Mouse (Mus musculus) gastrocnemius, adult 2 months (tissue): ENCODE results near the gene Igf2bp3. TPM values are rescaled to one million over a fixed set of nuclear protein-coding genes. Genes with fewer than 3 reads are reported as not detected.
A peak's percentile ranks its signal among the peaks of the same experiment; 100 is the strongest.
"Not testable (repeated sequence)": the region's sequence is repeated elsewhere in the genome, so short reads cannot be mapped to it uniquely, and the experiment has no call there.

Source experiments
- DNase-seq: peaks from one replicate; pipeline ENCODE4 v3.0.0; 2022
- H3K27ac ChIP-seq: fragments of 200-600 bp; 2 replicates; pipeline ENCODE4 v1.8.1; 2022; ENCODE audit warnings: mild to moderate bottlenecking
- H3K4me3 ChIP-seq: fragments of 200-600 bp; 2 replicates; pipeline ENCODE4 v1.8.1; 2022; ENCODE audit warnings: mild to moderate bottlenecking, moderate library complexity
- CTCF ChIP-seq: fragments of 200-600 bp; IDR thresholded peaks from 2 replicates; pipeline ENCODE4 v1.8.1; 2022; ENCODE audit warnings: antibody characterized with exemption, mild to moderate bottlenecking, moderate library complexity
- intact Hi-C: fragments of 180-260 bp; cut with DNase I; formaldehyde crosslinking; loops from one replicate; pipeline ENCODE4 v1.15.1; 2025
- long read RNA-seq, 2 experiments: library from polyadenylated mRNA; stranded (forward); transcript quantifications; one replicate each; pipeline ENCODE4 v2.0.0; 2021
- total RNA-seq, 2 experiments: library from RNA; stranded (reverse); gene quantifications; 2 replicates each; pipeline ENCODE4 v1.2.3; 2021

Igf2bp3 gene
- under 1 TPM; 0.06 to 0.13 TPM for total RNA-seq
- long read RNA-seq, experiment 1, full-length matches to known transcripts: 1 of 7 reads
- long read RNA-seq, experiment 1, partial matches to known transcripts: 0 of 7 reads
- long read RNA-seq, experiment 1, other reads (novel, unspliced or antisense): 6 of 7 reads
- long read RNA-seq, experiment 2, partial matches to known transcripts: 0 of 4 reads
- long read RNA-seq, experiment 2, other reads (novel, unspliced or antisense): 4 of 4 reads

DNA sequence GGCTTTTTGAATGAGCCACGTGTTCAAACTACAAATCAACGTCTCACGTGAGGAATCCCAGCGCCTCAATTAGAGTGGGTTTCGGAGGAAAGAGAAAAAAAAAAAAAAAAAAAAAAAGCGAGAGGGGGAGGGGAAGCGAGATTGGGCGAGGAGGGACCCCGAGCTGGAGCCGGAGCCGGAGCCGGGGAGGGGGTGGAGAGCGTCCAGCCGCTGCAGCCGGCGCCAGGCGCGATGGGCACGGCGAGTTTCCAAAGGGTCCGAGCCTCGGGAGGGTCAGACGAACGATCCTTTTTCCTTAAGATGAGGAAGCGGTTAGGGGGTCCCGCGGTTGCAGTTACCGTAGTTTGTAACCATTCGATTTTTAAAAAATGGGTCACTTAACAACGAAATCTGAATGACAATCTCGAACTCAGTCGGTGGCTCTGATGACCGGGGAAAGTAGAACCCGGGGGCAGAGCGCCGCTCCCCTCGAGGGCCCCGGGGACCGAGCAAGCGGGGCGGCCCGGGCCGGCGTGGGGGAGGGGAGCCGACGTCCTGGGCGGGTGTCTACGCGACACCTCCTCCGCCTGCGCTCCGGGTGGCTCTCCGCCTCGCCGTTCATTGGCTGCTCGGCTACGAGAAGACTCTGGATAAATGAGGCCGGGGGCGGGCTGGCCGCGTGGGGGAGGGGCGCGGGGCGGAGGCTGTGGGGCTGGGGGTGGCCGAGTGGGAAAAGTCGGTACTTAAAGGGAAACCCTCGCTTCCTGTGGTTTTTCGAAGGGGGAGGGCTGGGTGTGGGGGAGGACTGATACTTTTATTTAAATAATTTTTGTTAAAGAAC lies at the start of gene Igf2bp3:
Gene Igf2bp3, minus strand, starts transcription at position 30 of the 820 bp plus-strand sequence.
- H3K4me3 ChIP-seq: peak within 1 kb of the TSS; percentile 75
- no peak within 1 kb of the TSS for H3K27ac ChIP-seq
- TF ChIP-seq CTCF: no peak
- peak; percentile 39 for DNase-seq
- intact Hi-C loops: loop anchor here (5.0 kb wide), 1 partner anchor 102 kb away; the partner anchor contains the start of gene Ccdc126

DNA sequence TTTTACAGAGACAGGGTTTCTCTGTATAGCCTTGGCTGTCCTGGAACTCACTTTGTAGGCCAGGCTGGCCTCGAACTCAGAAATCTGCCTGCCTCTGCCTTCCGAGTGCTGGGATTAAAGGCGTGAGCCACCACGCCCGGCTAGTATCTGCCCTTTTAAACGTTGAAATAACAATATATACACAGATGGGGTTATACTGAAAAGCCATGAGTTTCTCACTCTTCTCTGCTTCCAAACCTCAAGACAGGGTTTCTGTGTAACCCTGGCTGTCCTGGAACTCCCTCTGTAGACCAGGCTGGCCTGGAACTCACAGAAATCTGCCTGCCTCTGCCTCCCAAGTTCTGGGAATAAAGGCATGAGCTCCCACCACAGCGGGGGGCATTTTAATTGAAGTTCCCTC lies 49.7 kb upstream of the Igf2bp3 start:
- DNase-seq: not testable (repeated sequence)
- intact Hi-C loops: loop anchor here (5.0 kb wide), 3 partner anchors 37 to 1908 kb away; partner anchors contain the start of gene Malsu1
- Histone ChIP-seq H3K27ac (peak overlapping the region; percentile 98; the same call in 1 of the 2 replicates), H3K4me3 (peak overlapping the region; percentile 81)

DNA sequence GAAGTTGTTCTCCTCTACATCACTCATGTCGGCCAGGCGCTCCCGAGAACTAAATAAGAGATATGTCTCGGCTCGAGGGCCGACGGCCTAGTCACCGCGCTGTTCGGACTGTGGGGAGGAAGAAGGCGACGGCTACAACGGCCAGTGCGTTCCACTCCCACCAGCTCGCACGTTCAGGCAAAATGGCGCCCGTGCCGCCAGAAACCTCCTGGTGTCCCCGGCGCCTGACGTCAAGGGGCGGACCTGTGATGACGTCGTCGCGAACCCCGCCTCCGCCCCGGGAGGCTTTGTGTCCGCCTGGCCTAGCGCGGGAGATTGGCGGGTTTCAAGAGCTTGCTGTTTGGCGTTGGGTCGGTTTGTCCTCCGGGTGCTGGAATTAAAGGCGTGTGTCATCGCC lies 49.1 kb upstream of the Igf2bp3 start, which contains the start of gene Tra2a:
Gene Tra2a, minus strand, starts transcription at position 187 of the 397 bp plus-strand sequence.
- no peak for TF ChIP-seq CTCF
- peak within 1 kb of the TSS; percentile 81 for H3K4me3 ChIP-seq
- DNase-seq: peak; percentile 98
- intact Hi-C loops: loop anchor here (5.0 kb wide), 3 partner anchors 37 to 1908 kb away; partner anchors contain the start of gene Malsu1
- H3K27ac ChIP-seq: peak within 1 kb of the TSS; percentile 98

DNA sequence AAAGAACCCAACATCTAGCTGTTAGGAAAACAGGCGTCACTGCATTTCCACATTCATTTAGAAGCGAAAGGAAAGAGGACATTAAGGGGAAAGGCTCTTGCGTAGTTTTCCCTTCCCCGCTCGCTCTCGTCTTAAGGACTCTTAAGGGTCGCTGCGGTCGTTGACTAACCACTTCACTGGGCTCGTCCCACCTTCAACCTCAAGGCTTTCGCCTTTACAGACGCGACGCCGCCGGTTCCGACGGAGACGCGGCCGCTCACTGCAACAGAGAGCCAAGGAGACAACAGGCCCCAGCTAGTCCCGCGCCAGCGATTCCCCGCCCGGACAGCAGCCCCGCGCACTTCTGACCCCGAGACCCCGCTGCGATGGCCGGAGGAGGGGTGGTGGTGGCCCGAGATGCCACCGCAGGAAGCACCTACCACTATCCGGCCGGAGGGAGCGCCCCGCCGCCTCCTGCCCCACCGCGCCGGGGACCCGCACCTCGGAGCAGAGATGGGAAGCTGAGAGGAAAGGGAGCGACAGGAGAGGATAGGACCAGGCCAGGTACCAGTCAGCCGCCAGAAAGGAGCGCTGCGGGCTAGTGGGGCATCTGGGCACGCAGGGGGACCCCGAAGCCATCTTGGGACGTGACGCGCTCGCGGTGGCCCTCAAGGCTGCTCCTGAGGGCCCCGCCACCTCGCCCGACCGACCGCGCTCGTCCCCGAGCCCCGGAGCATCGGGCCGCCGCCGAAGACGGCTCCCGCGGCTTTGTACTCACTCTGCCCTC lies 48.5 kb upstream of the Igf2bp3 start:
- DNase-seq: no peak
- TF ChIP-seq CTCF: no peak; the same call in 1 of the 2 replicates
- intact Hi-C loops: loop anchor here (5.0 kb wide), 3 partner anchors 36 to 1909 kb away; partner anchors contain the start of gene Malsu1
- Histone ChIP-seq H3K4me3 (peak overlapping the region; percentile 81), H3K27ac (peak overlapping the region; percentile 98)

DNA sequence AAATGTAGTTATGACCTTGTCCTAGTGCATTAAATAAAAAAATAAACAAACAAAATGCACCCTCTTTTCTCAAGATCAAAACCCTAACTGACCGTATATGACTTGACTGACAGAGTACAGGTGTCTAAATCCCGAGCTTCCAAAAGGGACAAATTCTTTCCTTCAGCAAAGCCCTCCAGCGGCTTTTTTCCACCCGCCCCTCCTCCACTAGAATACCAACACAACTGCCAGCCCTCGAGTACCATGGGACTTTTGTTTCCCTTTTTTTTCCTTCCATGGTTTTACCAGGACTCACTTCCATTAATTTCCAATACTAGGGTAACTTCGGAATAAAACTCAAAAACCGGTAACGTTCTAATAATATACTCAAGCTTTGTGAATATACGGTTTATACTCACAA lies 47.7 kb upstream of the Igf2bp3 start:
- intact Hi-C loops: loop anchor here (5.0 kb wide), 3 partner anchors 35 to 1910 kb away; partner anchors contain the start of gene Malsu1
- Histone ChIP-seq H3K4me3 (peak overlapping the region; percentile 81), H3K27ac (peak overlapping the region; percentile 98)
- TF ChIP-seq CTCF: no peak
- peak; percentile 33 for DNase-seq

DNA sequence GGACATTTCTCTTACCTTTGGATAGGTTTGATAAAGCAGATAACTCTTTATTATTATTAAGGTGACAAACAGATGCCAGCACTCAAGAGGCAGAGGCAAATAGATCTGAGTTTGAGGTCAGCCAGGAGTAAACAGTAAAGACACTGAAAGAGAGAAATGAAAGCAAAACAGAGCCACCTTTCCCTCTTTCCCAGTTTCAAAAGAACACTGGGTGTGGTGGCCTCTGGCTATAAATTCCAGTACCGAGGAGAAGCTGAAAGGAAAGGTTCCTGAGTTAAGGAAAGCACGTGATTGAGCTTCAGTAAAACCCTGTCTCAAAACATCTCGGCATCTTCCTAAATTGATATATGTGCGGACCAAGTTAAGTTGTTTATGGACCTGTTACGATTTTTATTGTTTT lies 45.0 kb upstream of the Igf2bp3 start:
- intact Hi-C loops: loop anchor here (5.0 kb wide), 3 partner anchors 32 to 1913 kb away; partner anchors contain the start of gene Malsu1
- no peak for TF ChIP-seq CTCF
- DNase-seq: no peak
- Histone ChIP-seq H3K4me3 (no peak overlapping the region), H3K27ac (no peak overlapping the region)

DNA sequence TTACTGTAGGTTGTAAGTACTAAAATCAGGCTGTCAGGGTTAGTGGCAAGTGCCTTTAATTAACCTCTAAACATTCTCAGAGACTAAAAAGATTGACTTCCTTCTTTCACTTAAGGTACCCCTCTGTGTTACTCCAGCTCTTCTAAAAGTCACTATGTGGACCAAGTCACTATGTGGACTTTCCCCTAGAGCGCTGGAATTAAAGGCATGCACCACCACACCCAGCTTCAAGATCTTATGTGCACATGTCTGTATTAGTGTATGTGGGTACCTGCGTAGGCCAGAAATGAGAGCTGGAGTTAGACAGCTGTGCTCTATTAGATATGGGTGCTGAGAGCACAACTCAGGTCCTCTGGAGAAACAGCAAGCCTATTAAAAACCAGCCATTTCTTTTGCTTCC lies 43.1 kb upstream of the Igf2bp3 start:
- intact Hi-C loops: no loop called here
- Histone ChIP-seq H3K27ac (no peak overlapping the region), H3K4me3 (no peak overlapping the region)

DNA sequence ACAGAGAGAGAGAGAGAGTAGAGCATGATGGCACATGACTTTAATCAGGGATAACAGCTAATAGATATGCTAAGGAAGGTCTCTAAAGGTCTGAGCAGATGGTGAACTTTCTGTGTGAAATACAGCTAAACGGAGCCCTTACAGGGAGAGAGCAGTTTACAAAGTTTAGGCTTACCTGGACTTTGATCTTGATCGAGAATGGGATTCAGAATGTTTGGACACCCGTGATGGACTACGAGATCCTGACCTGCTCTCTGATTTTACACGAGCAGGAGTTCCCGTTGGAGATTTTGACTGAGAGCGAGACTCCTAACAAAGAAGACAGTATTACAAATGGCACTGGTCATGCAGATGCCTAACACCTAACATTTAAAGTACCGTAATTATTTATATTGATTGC lies 37.5 kb upstream of the Igf2bp3 start:
- intact Hi-C loops: no loop called here
- DNase-seq: no peak
- Histone ChIP-seq H3K4me3 (no peak overlapping the region), H3K27ac (no peak overlapping the region)
- no peak for TF ChIP-seq CTCF

More for the DNA sequence above, 43.1 kb upstream of the Igf2bp3 start:
- no peak for DNase-seq
- TF ChIP-seq CTCF: no peak

DNA sequence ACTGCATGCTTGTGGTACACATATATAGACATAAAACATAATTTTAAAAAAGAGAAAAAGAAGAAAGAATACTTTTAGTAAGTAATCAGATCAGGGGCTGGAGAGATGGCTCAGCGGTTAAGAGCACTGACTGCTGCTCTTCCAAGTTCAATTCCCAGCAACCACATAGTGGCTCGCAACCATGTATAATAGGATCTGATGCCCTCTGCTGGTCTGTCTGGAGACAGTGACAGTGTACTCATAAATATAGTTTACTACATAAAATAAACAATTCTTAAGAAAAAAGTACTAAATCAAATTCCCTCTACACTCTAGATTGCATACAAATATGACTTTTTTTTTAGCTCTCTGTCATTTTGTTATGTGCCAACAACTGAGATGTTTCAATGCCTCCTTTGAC lies 36.4 kb upstream of the Igf2bp3 start:
- peak; percentile 13; the same call in 1 of the 2 replicates for TF ChIP-seq CTCF
- no peak for DNase-seq
- no peak overlapping the region for H3K27ac ChIP-seq

DNA sequence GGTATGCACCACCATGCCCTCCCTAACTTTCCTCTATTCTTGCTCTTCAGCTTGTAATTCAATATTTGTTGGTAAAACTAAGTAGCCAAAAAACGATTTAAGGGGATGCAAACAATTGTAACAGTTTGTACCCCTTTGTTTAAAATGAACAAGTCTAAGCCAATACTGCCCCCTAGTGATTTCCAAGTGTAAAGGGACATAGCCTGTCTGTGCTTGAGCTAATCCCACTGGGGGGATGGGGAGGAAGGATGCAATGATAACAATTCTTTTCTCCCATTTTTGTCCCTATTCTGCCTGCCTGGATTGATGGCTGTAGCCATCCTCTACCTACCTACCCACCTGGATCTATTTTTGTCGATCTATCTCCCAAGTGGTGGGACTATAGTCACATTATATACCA lies 32.5 kb upstream of the Igf2bp3 start:
- TF ChIP-seq CTCF: peak; percentile 76
- Histone ChIP-seq H3K27ac (no peak overlapping the region), H3K4me3 (no peak overlapping the region)
- no peak for DNase-seq
- intact Hi-C loops: no loop called here

More for the DNA sequence above, 36.4 kb upstream of the Igf2bp3 start:
- intact Hi-C loops: no loop called here
- no peak overlapping the region for H3K4me3 ChIP-seq

DNA sequence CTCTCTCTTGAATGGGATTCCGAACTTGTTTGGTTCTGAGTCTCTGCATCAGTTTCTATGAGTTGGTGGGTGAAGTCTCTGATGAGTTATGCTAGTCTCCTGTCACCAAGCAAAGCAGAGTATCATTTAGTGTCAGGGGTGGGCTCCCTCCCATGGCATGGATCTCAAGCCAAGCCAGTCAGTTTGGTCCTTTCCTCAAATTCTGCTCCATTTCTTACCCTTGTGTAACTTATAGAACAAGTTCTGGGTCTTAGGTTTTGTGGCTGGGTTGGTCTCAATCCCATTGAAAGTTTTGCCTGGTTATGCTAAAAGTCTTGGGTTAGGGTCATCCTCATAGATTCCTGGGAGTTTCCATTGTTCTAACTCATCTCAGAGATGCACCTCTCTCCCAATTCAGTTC lies 27.6 kb upstream of the Igf2bp3 start:
- H3K27ac ChIP-seq: no peak overlapping the region
- H3K4me3 ChIP-seq: no peak overlapping the region
- intact Hi-C loops: no loop called here
- DNase-seq: no peak
- no peak for TF ChIP-seq CTCF

DNA sequence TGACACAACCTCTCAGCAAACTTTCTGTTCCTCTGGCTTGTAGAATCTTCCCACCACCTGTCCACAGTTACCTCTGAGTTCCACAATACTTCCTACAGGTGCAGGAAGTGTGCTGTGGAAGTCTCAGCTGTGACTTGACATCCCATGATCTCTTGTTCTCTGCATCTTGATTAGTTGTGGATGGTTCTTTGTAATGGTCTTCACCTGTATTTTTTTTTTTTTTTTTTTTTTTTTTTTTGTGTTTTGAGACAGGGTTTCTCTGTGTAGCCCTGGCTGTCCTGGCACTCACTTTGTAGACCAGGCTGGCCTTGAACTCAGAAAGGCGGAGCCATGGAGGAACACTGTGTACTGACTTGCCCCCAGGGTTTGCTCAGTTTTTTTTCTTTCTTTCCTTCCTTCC lies 26.8 kb upstream of the Igf2bp3 start:
- TF ChIP-seq CTCF: no peak

More for the DNA sequence above, 26.8 kb upstream of the Igf2bp3 start:
- Histone ChIP-seq H3K4me3 (no peak overlapping the region), H3K27ac (no peak overlapping the region)
- intact Hi-C loops: no loop called here
- DNase-seq: no peak
